Mouse (Mus musculus): ENCODE measurements around the gene Parp16.
"Not testable (repeated sequence)": the region's sequence is repeated elsewhere in the genome, so short reads cannot be mapped to it uniquely, and the experiment has no call there.

Parp16 gene

DNA sequence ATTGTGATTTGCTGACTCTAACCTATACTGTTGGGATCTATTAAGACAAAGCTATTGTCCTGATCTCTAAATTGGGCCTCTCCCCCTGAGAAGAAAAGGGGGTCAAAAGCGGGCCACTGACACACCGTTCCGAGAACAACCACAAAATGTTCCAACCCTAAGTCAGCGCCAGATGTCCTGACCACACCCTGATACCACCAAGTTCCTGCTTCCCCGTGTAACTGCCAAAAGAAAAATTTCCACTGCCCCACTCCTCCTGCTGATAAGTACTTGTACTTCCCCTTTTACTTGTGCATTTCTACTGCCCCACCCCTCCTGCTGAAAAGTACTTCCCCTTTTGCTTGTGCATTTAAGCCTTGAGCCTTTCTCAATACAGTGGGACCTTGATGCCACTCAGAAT, 93.1 kb downstream of the Parp16 start:
- not testable (repeated sequence) for DNase-seq (ENCODE audit: low read depth, low spot score)

Measured in telencephalon, adult 2 months (tissue).